Mouse (Mus musculus): ENCODE measurements around the gene Rbmxl1. TPM values are rescaled to one million over a fixed set of nuclear protein-coding genes. Genes with fewer than 3 reads are reported as not detected.
"Not testable (repeated sequence)": the region's sequence is repeated elsewhere in the genome, so short reads cannot be mapped to it uniquely, and the experiment has no call there.

Rbmxl1 gene
- total RNA-seq, 1 experiment from 2014 or later, result 76.0 TPM

DNA sequence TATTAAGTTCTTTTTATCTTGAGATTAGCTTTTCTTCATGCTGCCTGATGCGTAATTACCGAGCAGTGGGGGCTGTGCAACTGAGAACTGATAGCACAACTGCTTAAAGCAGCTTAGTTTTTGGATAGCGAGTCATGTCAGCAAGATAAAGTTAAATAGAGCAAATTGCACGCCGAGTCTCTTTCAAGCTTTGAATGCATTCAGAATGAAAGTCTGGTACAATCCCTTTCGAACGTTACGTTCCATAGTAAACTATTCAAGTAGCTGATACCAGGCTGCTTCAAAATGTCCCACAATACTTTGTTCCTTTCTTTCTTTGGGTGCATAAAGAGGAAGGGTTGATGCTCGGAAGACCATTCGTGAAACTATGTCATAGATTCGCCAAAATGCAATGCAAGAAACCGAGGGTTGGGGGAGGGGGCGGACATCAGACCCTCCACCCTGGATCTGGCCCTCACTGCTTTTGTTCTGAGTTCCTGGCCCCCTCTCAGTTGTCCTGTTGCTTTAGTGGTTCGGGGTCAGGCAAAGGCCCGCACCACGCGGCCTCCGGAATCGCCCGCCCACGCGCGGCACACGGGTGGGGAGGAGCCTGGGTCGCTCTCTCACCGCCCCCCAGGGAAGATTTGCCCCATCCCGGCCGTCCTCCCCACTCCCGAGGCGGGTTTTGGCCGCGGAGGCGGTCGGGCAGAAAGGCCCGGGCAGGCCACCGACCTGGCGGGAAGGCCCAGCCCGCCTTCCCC is 549 bp downstream of the Rbmxl1 start:
- no peak for ATAC-seq (ENCODE audit: extremely low read depth, insufficient number of reproducible peaks, low FRiP score, poor library complexity, severe bottlenecking)

DNA sequence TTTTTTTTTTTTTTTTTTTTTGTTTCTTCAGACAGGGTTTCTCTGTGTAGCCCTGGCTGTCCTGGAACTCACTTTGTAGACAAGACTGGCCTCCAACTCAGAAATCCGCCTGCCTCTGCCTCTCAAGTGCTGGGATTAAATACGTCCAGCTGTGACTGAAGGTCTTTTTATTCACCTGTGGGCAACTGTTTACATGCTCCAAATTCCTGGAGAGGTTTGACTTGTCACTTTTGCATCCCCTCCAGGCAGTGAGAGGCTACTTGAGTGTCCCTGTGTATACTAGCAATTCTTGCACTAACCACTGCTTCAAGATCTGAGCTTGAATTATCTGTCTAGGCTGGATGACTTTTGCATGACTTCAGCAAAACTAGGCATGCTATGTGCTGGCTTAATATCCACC is 6.0 kb downstream of the Rbmxl1 start:
- ATAC-seq (ENCODE audit: extremely low read depth, insufficient number of reproducible peaks, low FRiP score, poor library complexity, severe bottlenecking), result no peak

- ATAC-seq (ENCODE audit: extremely low read depth, insufficient number of reproducible peaks, low FRiP score, poor library complexity, severe bottlenecking), result not testable (repeated sequence)
Observed at GRCm38 (mm10) chr8:78496273-78496672, 12.4 kb downstream of the Rbmxl1 start.

GRCm38 (mm10) chr8:78493031-78493430 is 15.7 kb downstream of the Rbmxl1 start:
- no peak for ATAC-seq (ENCODE audit: extremely low read depth, insufficient number of reproducible peaks, low FRiP score, poor library complexity, severe bottlenecking)

DNA sequence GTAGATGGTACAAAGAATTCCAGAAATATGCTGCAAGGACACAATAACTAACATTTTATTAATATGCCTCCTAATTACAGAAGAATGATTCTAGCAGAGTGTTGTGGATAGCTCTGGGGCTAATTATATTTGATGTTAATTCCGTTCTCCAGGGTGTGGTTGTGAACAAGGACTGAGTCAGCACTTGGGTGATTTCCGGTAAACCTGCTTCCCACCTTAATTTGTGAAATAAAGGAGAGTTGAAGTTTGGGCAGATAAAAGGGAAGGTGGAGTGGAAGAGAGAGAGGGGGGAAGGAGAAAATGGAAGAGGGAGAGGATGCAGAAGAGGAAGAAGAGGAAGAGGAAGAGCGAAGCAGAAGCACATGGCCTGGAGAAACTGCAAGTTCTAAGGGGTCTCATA is 19.0 kb downstream of the Rbmxl1 start:
- ATAC-seq (ENCODE audit: extremely low read depth, insufficient number of reproducible peaks, low FRiP score, poor library complexity, severe bottlenecking), result no peak

- no peak for ATAC-seq (ENCODE audit: extremely low read depth, insufficient number of reproducible peaks, low FRiP score, poor library complexity, severe bottlenecking)
Observed at GRCm38 (mm10) chr8:78477051-78477829, 31.5 kb downstream of the Rbmxl1 start.

DNA sequence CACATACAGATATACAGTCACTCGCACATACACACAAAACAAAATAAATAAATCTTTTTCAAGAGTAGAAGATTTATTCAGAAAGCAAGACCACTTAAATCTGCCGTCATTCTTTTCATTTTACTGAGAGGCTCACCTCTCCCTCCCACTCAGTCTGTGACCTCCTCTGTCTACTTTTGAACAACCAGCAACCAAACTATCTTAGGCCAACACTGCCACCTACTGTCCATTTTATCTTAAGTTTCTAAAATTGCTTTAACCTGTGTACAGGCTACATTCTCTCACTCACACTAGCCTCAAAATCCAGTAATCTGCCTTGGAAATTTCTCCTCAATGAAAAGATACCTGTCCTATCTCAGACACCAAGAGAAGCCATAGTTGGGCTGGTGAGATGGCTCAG is 40.8 kb downstream of the Rbmxl1 start:
- ATAC-seq (ENCODE audit: extremely low read depth, insufficient number of reproducible peaks, low FRiP score, poor library complexity, severe bottlenecking), result no peak

- no peak for ATAC-seq (ENCODE audit: extremely low read depth, insufficient number of reproducible peaks, low FRiP score, poor library complexity, severe bottlenecking)
Observed at GRCm38 (mm10) chr8:78463941-78464340, 44.8 kb downstream of the Rbmxl1 start.

GRCm38 (mm10) chr8:78456441-78456840 is 52.3 kb downstream of the Rbmxl1 start:
- no peak for ATAC-seq (ENCODE audit: extremely low read depth, insufficient number of reproducible peaks, low FRiP score, poor library complexity, severe bottlenecking)

Other genes starting within 250 kb of the Rbmxl1 start
- not detected in 2 replicates for gene Pou4f2, start 72.3 kb downstream of the Rbmxl1 start, total RNA-seq (2017)
- gene Slc10a7, start 448 bp upstream of the Rbmxl1 start, total RNA-seq (2017), result 21.2 and 22.0 TPM in 2 replicates

Data from neutrophil, adult 5-6 weeks (primary cell).